Mouse (Mus musculus) small intestine, adult 2 months (tissue): ENCODE measurements around the gene Ube2g2.
A peak's percentile ranks its signal among the peaks of the same experiment; 100 is the strongest.

Experiments used
- CTCF ChIP-seq: fragments of 200-500 bp; IDR thresholded peaks from 2 replicates; pipeline ENCODE4 v1.5.1; 2012; ENCODE audit warnings: low read depth, mild to moderate bottlenecking, control low read depth, inconsistent platforms, low read length, moderate library complexity, mixed read lengths; ENCODE audit not compliant: insufficient replicate concordance, insufficient read length; ENCODE audit errors: extremely low read depth
- POLR2A ChIP-seq: fragments of 200-500 bp; IDR thresholded peaks from 2 replicates; pipeline ENCODE4 v1.6.1; 2012; ENCODE audit warnings: low read depth, mild to moderate bottlenecking, control low read depth, inconsistent platforms, low read length, moderate library complexity

DNA sequence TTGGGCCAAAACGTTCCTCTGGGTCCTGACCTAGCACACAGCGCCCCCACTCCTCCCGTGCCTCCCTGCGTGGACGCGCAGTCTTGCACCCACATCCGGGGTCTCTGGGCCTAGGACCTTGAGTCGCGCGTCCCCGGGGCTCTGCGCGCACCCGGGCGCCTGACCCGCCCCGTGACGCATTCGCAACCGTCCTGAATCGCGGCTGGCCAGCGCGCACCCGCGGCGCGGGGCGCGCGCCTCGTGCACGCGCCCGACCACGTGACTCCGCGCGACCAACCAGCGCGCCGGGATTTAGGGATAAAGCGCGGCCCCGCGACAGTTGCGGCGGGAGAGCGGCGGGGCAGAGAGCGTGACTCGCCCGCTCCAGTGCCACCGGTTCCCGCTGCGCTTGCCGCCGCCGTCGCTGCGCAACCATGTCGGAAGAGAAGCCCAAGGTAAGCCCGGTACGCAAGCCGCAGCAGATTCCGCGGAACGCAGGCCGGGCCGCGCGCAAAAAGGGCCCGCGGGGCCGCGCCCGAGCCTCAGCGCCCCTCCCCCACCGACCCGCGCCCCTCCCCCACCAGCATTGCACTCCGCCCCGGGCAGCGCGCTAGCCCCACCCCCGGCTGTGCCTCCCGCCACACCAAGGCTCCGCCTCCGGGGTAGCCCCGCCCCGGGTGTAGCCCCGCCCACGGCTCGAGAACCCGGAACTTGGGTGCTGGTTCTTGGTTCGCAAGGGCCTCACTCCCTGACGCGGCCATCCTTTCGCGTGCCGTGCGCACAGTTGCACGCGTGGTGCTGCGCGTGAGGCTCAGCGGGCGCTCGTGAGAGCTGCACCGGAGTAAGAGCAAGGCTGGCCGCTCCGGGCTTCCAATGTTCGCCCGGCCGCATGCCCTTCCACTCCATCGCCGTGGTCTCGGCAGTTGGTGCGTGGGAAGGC is 15.9 kb upstream of the Ube2g2 start, which contains the start of the genes Sumo3 and Gm49325:
- TF ChIP-seq CTCF (no peak), POLR2A (peak; percentile 78)
